ENCODE assay signal across 18 mouse cellular contexts in the genomic region with DNA sequence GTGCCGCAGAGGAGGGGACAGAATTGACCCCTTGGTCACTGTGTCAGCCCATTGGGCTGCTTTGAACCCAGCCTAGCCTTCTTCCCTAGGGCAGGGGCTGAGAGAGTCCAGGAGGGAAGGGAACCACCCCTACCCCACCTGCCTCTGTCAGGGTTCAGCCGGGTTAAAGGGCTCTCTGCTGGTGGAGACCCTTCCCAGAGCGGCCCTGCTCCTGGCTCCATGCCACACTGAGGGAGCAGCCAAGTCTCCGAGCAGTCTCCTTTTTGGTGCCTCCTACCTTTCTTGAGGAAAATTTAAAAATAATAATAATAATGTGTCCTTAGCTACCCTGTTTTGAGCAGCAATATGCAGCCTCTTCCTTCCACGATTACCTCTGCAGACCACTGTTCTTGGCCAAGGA.
"Had no signal": no experiment of that assay in that cellular context is flagged by ENCODE, and none has a peak within 500 bp of the region (broad histone marks: within the 10 kb centered on the region; RNA-seq: fewer than 3 reads in every experiment).

No protein-coding gene starts in this region.

- H3K4me3 ChIP-seq: lung, embryonic 15.5 days; megakaryocyte, embryonic 14.5 days; stomach, embryonic 15.5 days had no signal

- H3K27ac ChIP-seq: lung, embryonic 15.5 days; macrophage; midbrain, embryonic 13.5 days; midbrain, embryonic 15.5 days; neural tube, embryonic 13.5 days; stomach, embryonic 15.5 days; stomach, postnatal 0 days had no signal

- H3K4me2 ChIP-seq: lung, embryonic 15.5 days; midbrain, embryonic 11.5 days had no signal

- DNase-seq: liver, postnatal 0 days; lung, adult 2 months; lung, postnatal 14 days; lung, postnatal 36 days; right cerebral cortex, postnatal 14 days; thymus, adult 2 months; thymus, postnatal 25 days; thymus, postnatal 4 days had no signal

- H3K36me3 ChIP-seq: lung, embryonic 15.5 days; midbrain, embryonic 13.5 days; midbrain, embryonic 15.5 days; neural tube, embryonic 13.5 days; stomach, embryonic 15.5 days had no signal

- H3K9me3 ChIP-seq: lung, embryonic 15.5 days; midbrain, embryonic 13.5 days; midbrain, embryonic 15.5 days; neural tube, embryonic 13.5 days; stomach, embryonic 15.5 days had no signal

- ATAC-seq: liver, postnatal 0 days; lung, postnatal 0 days; midbrain, embryonic 13.5 days; midbrain, embryonic 15.5 days had no signal

- H3K9ac ChIP-seq: liver, postnatal 0 days; lung, embryonic 15.5 days; midbrain, embryonic 13.5 days; midbrain, embryonic 15.5 days; neural tube, embryonic 13.5 days; stomach, embryonic 15.5 days had no signal
